Mouse (Mus musculus) spleen, adult 2 months (tissue): ENCODE data around the gene Ptprn2. TPM values are rescaled to one million over a fixed set of nuclear protein-coding genes. Genes with fewer than 3 reads are reported as not detected.

Source experiments
- DNase-seq, 2 experiments: peaks; one replicate each; pipeline versions ENCODE4 v3.0.0 to v3.0.0-alpha.2; 2012 to 2021; ENCODE audit warnings: low spot score in 2 of 2, low read depth in 1 of 2
- H3K27ac ChIP-seq: fragments of 200-500 bp; 2 replicates; pipeline ENCODE4 v1.5.1; 2012; ENCODE audit warnings: low read length, inconsistent platforms; ENCODE audit not compliant: insufficient read depth
- H3K27me3 ChIP-seq: fragments of 200-500 bp; 2 replicates; pipeline ENCODE4 v1.6.1; 2012; ENCODE audit warnings: mild to moderate bottlenecking, moderate library complexity, low read length, inconsistent platforms; ENCODE audit not compliant: control insufficient read depth, insufficient read depth
- H3K36me3 ChIP-seq: fragments of 200-500 bp; 2 replicates; pipeline ENCODE4 v1.6.1; 2012; ENCODE audit warnings: mild to moderate bottlenecking, low read length, inconsistent platforms; ENCODE audit not compliant: control insufficient read depth, insufficient read depth
- H3K4me1 ChIP-seq: fragments of 200-500 bp; 2 replicates; pipeline ENCODE4 v1.6.1; 2011; ENCODE audit warnings: inconsistent platforms; ENCODE audit not compliant: control insufficient read depth, insufficient read depth, insufficient read length
- H3K4me3 ChIP-seq: fragments of 200-500 bp; 2 replicates; pipeline ENCODE4 v1.5.1; 2011; ENCODE audit warnings: mild to moderate bottlenecking, inconsistent platforms; ENCODE audit not compliant: insufficient read depth, insufficient read length; ENCODE audit errors: extremely low read depth
- CTCF ChIP-seq: fragments of 200-500 bp; IDR thresholded peaks from 2 replicates; pipeline ENCODE4 v1.5.1; 2011; ENCODE audit warnings: mild to moderate bottlenecking, inconsistent platforms; ENCODE audit not compliant: insufficient read depth, insufficient read length, insufficient replicate concordance; ENCODE audit errors: extremely low read depth
- POLR2A ChIP-seq: fragments of 200-500 bp; IDR thresholded peaks from 2 replicates; pipeline ENCODE4 v1.6.1; 2011; ENCODE audit warnings: low read depth, low read length, inconsistent platforms
- WGBS: fragments of 180-500 bp; shearing (Covaris S2); methylation state at CpG from one replicate; pipeline ENCODE4 v1.1.7; 2018; 5-methylcytosine and 5-hydroxymethylcytosine counted together
- polyA plus RNA-seq: library from polyadenylated mRNA; depleted of rRNA; stranded (reverse); fragments of >200 nt; gene quantifications from 2 replicates; pipeline ENCODE4 v1.2.3, GENCODE M21; 2012

Ptprn2 gene
- polyA plus RNA-seq, 1 experiment, result 0.96 TPM

DNA sequence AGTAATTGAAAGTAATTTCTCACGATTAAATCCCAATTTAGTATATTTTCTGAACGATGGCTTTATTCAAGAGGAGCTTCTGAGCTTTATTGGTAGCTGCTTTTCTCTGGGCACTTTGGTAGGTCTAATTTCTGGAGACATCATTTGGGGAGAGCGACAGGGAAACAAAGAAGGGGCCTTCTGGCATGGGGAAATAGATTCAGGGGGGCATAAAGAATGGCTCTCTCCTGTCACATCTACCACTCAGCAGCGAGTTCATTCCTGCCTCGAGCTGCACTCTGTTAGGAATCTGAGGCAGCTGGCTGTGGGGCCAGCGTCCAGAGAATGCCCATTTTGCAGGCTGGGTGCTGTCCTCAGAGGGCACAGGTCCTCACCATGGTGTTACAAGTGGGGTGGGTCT lies 285.4 kb downstream of the Ptprn2 start:
- TF ChIP-seq CTCF, result no peak
- no peak for TF ChIP-seq POLR2A
- Histone ChIP-seq H3K27me3 (no peaks in the 10 kb centered on the region), H3K4me1 (no peaks in the 10 kb centered on the region), H3K4me3 (no peak overlapping the region), H3K36me3 (no peaks in the 10 kb centered on the region), H3K27ac (no peak overlapping the region)
- no peak for DNase-seq
- 71% methylated on average over 6 of the region's 6 CpGs for WGBS

DNA sequence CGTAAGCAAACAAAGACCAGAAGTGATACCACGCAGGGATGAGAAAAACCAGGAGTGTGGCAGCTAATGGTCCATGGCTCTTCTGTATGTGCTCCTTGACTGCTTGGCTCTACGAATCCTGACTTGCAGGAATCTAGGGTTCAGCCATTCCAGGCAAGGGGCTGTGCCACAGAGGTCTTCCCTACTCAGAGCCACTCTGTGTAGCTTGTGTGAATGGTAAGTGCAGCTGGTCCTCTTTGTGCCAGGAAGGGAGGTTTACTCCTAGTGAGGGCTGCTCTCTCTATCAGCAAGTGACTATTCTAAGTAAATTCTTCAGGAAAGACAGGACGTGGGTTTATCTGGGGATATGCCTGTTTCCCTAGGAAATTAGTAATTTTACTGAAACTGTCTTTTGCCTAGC lies 286.0 kb downstream of the Ptprn2 start:
- H3K4me1 ChIP-seq, result no peaks in the 10 kb centered on the region
- WGBS, result 54% methylated on average over 4 of the region's 4 CpGs
- TF ChIP-seq POLR2A, result no peak
- no peak for TF ChIP-seq CTCF
- no peaks in the 10 kb centered on the region for H3K36me3 ChIP-seq
- no peak overlapping the region for H3K27ac ChIP-seq
- H3K27me3 ChIP-seq, result no peaks in the 10 kb centered on the region
- H3K4me3 ChIP-seq, result no peak overlapping the region
- DNase-seq, result no peak

DNA sequence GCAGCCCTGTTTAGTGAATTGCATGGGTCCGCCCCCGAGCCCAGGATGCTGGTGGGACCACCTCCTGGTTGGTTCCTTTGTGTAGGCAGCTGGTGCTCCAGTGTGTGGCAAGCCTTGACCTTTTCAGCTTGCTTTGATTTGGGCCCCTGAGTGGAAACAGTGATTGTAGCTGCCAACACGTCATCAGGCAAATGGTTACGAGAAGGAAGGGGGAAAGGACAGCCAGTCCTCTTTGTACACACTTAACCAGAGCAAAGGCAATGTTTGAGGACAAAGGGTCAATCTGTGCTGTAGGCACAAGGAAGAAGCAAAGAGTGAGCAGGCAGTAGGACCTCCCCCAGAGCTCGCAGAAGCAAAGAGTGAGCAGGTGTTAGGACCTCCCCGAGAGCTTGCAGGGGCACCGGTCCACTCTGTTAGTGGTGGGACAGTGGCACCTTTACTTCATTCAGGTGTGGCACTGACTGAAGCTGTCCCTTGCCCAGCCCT lies 286.6 kb downstream of the Ptprn2 start:
- H3K4me1 ChIP-seq, result no peaks in the 10 kb centered on the region
- TF ChIP-seq CTCF (no peak), POLR2A (no peak)
- WGBS, result 52% methylated on average over 7 of the region's 7 CpGs
- H3K36me3 ChIP-seq, result no peaks in the 10 kb centered on the region
- H3K27ac ChIP-seq, result no peak overlapping the region
- DNase-seq, result no peak
- no peak overlapping the region for H3K4me3 ChIP-seq
- no peaks in the 10 kb centered on the region for H3K27me3 ChIP-seq

DNA sequence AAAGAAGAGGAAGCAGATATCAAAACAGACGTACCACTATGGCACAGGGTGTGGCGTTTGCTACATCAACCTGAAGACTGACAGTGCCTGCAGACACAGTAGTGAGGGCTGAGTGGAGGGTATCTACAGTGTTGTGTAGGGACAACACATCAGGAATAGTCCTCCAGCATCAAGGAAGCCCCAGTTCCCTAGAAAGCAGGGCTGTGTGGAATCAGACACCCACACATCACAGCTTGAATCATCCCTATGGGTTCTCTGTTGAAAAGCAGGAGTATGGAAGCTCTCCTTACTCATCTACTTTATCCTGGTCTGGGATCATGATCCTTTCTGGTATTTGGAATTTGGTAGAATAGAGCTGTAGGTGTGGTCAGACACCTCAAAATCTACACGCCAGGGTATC lies 287.8 kb downstream of the Ptprn2 start:
- 84% methylated on average over 3 of the region's 3 CpGs for WGBS
- H3K4me1 ChIP-seq, result no peaks in the 10 kb centered on the region
- no peak for DNase-seq

DNA sequence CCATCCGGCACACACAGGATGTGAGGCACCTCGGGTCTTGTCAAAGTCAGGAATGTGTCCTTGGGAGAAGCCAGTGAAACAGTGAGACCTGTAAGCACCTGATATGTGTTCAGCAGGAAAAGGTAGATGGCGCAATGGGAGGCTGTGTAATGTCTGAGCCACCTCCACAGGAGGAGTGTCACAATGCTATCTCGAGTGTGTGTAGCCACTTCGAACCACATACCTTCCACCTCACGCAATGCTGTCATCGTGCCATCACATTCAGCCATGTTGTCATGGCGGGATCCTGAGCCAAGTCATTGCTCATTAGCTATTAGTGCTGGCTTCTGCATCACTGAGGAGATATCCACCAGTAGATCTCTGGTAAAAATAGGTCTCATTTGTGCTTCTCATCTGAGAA lies 290.9 kb downstream of the Ptprn2 start:
- Histone ChIP-seq H3K4me1 (no peaks in the 10 kb centered on the region), H3K4me3 (no peak overlapping the region), H3K36me3 (no peaks in the 10 kb centered on the region), H3K27me3 (no peaks in the 10 kb centered on the region), H3K27ac (no peak overlapping the region)
- TF ChIP-seq CTCF, result no peak
- TF ChIP-seq POLR2A, result no peak
- 88% methylated on average over 8 of the region's 8 CpGs for WGBS
- no peak for DNase-seq

More for the DNA sequence above, 287.8 kb downstream of the Ptprn2 start:
- H3K36me3 ChIP-seq, result no peaks in the 10 kb centered on the region
- no peak overlapping the region for H3K27ac ChIP-seq
- no peak overlapping the region for H3K4me3 ChIP-seq
- no peak for TF ChIP-seq POLR2A
- TF ChIP-seq CTCF, result no peak
- no peaks in the 10 kb centered on the region for H3K27me3 ChIP-seq

DNA sequence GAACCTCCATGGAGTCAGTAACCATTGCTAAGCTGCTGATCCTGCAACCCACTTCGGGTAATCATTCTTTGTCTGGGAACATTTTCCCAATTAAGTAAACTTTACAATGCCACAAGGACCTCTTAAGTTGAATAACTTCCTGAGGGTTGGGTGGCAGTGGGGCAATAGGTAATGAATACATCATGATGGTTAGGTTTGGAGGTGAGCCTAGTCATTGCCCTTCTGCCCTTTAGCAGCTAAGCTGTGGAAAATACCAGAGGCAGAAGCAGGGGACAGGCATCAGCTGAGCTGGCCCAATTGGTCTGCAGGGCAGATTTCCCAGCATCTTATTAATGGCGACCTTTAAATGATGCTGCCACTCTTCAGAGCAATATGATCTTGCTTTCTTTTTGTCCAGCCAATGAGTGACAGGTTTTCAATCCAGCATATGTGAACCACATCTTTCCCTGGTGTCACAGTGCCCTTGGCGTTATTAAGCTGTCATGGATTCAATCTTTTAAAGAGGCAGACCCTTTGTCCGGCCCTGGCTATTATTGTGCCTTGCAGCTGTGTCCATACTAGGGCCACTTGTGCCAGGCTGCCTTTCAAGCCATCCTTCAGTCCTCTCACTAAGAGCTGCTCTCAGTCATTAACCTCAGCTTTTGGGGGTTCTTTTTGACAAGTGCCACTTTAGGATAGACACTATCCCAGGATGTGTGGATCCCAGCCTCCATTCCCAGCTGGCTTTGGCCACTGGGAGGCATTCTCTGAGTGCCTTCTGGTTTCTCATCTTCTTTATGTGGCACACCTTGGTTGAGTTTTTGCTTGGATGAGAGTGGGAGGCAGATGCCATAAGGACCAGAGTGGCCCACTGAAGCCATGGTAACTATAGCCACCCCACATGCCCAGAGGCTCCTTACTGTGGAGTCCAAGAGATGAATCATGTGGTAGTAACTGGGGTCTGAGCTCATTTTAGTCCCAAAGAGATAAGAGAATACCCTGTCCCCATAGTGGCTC lies 292.9 kb downstream of the Ptprn2 start:
- Histone ChIP-seq H3K4me1 (no peaks in the 10 kb centered on the region), H3K27ac (no peak overlapping the region), H3K27me3 (no peaks in the 10 kb centered on the region), H3K36me3 (no peaks in the 10 kb centered on the region), H3K4me3 (no peak overlapping the region)
- no peak for DNase-seq
- 77% methylated on average over 4 of the region's 4 CpGs for WGBS
- TF ChIP-seq POLR2A, result no peak
- TF ChIP-seq CTCF, result no peak

DNA sequence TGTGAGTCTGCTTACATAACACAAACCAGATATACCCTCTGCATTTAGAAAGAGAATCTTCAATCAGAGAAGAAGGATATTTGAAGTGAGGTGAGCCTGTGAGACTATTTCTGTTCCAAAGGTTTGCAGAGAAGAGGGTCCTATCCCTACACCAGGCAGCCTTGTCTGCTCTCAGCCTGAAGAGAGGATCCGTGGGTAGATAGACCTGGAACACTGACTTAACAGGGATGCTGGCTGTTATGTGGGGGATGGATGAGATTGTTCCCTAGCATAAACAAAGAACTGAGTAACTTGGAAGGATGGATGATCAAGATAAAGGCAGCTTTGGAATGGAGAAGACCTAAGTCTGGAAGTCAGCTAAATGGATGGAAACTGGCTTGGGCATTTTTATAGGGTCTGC lies 294.9 kb downstream of the Ptprn2 start:
- H3K4me1 ChIP-seq, result no peaks in the 10 kb centered on the region
- H3K27ac ChIP-seq, result no peak overlapping the region
- H3K4me3 ChIP-seq, result no peak overlapping the region
- no peak for DNase-seq
- H3K27me3 ChIP-seq, result no peaks in the 10 kb centered on the region
- no peak for TF ChIP-seq POLR2A
- no peak for TF ChIP-seq CTCF
- no peaks in the 10 kb centered on the region for H3K36me3 ChIP-seq
- WGBS, result 74% methylated on average over 1 of the region's 1 CpGs
